Mouse (Mus musculus) CH12.LX (cell line): Measurements from ENCODE around the gene Wrnip1. TPM values are rescaled to one million over a fixed set of nuclear protein-coding genes. Genes with fewer than 3 reads are reported as not detected.
A peak's percentile ranks its signal among the peaks of the same experiment; 100 is the strongest.

Source experiments
- DNase-seq: peaks from one replicate; pipeline ENCODE4 v3.0.0-alpha.2; 2013; ENCODE audit errors: extremely low read depth
- H3K27ac ChIP-seq: 2 replicates; pipeline ENCODE4 v1.5.1; 2012; ENCODE audit warnings: low read depth, mild to moderate bottlenecking, control low read depth, moderate library complexity; ENCODE audit not compliant: insufficient read depth
- H3K27me3 ChIP-seq: replicated peaks from 2 replicates; pipeline ENCODE3; 2012; ENCODE audit warnings: inconsistent platforms
- H3K36me3 ChIP-seq, 2 experiments: replicated peaks in 1 of 2; 2 replicates each; pipeline versions ENCODE3 to v1.6.1; 2012; ENCODE audit warnings: inconsistent platforms in 1 of 2, low read length in 1 of 2, mild to moderate bottlenecking in 1 of 2, mixed read lengths in 1 of 2, moderate library complexity in 1 of 2; ENCODE audit not compliant: control insufficient read depth in 1 of 2, insufficient read depth in 1 of 2
- H3K4me1 ChIP-seq, 2 experiments: 2 replicates each; pipeline ENCODE4 v1.6.1; 2012; ENCODE audit warnings: inconsistent platforms in 1 of 2, moderate library complexity in 1 of 2; ENCODE audit not compliant: insufficient read depth in 2 of 2, control insufficient read depth in 1 of 2
- H3K4me2 ChIP-seq: 2 replicates; pipeline ENCODE4 v1.6.1; 2012; ENCODE audit warnings: low read depth, mild to moderate bottlenecking, control low read depth; ENCODE audit not compliant: poor library complexity, insufficient read depth, severe bottlenecking
- H3K4me3 ChIP-seq, 3 experiments: fragments of 150-350 bp in 1 of 3; sonication (generic) in 1 of 3; replicated peaks in 1 of 3; 2 replicates each; pipeline versions ENCODE3 to v1.5.1; 2011 to 2012; ENCODE audit warnings: low read depth in 2 of 3, low read length in 2 of 3, mild to moderate bottlenecking in 2 of 3, moderate library complexity in 2 of 3, control low read depth in 1 of 3, improper control_type of control experiment in 1 of 3, inconsistent platforms in 1 of 3, mixed read lengths in 1 of 3; ENCODE audit not compliant: poor library complexity in 1 of 3
- H3K79me2 ChIP-seq: replicated peaks from 2 replicates; pipeline ENCODE4 v1.6.1; 2012; ENCODE audit warnings: mild to moderate bottlenecking, moderate library complexity; ENCODE audit not compliant: control insufficient read depth, poor library complexity, insufficient read depth, severe bottlenecking; ENCODE audit errors: extremely low read depth
- H3K9ac ChIP-seq: 2 replicates; pipeline ENCODE4 v1.6.1; 2012; ENCODE audit warnings: low read depth, mild to moderate bottlenecking, control low read depth, moderate library complexity; ENCODE audit not compliant: insufficient read depth
- H3K9me3 ChIP-seq: replicated peaks from 2 replicates; pipeline ENCODE3; 2012; ENCODE audit warnings: low read length, inconsistent platforms, mixed read lengths
- CTCF ChIP-seq, 2 experiments: IDR thresholded peaks in 1 of 2; conservative IDR thresholded peaks in 1 of 2; 2 replicates each; pipeline ENCODE4 v1.5.1; 2011 to 2012; ENCODE audit warnings: low read depth in 2 of 2, low read length in 2 of 2, improper control_type of control experiment in 1 of 2, inconsistent platforms in 1 of 2, mild to moderate bottlenecking in 1 of 2, moderate library complexity in 1 of 2
- E2F4 ChIP-seq: IDR thresholded peaks from 2 replicates; pipeline ENCODE4 v1.6.1; 2011; ENCODE audit warnings: low read depth, low read length, improper control_type of control experiment; ENCODE audit not compliant: insufficient replicate concordance
- ELF1 ChIP-seq: IDR thresholded peaks from 2 replicates; pipeline ENCODE4 v1.6.1; 2014; ENCODE audit warnings: low read depth, mild to moderate bottlenecking, inconsistent platforms, low read length, improper control_type of control experiment
- EP300 ChIP-seq: IDR thresholded peaks from 2 replicates; pipeline ENCODE4 v1.6.1; 2011; ENCODE audit warnings: low read length, improper control_type of control experiment
- ETS1 ChIP-seq: conservative IDR thresholded peaks from 2 replicates; pipeline ENCODE4 v1.6.1; 2012; ENCODE audit warnings: low read depth, mild to moderate bottlenecking, inconsistent platforms, low read length, improper control_type of control experiment, moderate library complexity
- GABPA ChIP-seq: IDR thresholded peaks from 2 replicates; pipeline ENCODE4 v1.6.1; 2012; ENCODE audit warnings: low read depth, low read length, improper control_type of control experiment, inconsistent platforms; ENCODE audit not compliant: insufficient replicate concordance
- HCFC1 ChIP-seq: IDR thresholded peaks from 2 replicates; pipeline ENCODE4 v1.6.1; 2012; ENCODE audit warnings: low read depth, mild to moderate bottlenecking, inconsistent platforms, low read length, improper control_type of control experiment
- IRF4 ChIP-seq: IDR thresholded peaks from 2 replicates; pipeline ENCODE4 v1.6.1; 2014; ENCODE audit warnings: low read depth, mild to moderate bottlenecking, inconsistent platforms, low read length, improper control_type of control experiment
- JUN ChIP-seq: IDR thresholded peaks from 2 replicates; pipeline ENCODE4 v1.6.1; 2011; ENCODE audit warnings: low read depth, mild to moderate bottlenecking, low read length, improper control_type of control experiment, moderate library complexity; ENCODE audit not compliant: insufficient read depth
- MAFK ChIP-seq: IDR thresholded peaks from 2 replicates; pipeline ENCODE4 v1.6.1; 2011; ENCODE audit warnings: low read length, improper control_type of control experiment; ENCODE audit not compliant: insufficient replicate concordance
- MAX ChIP-seq: IDR thresholded peaks from 2 replicates; pipeline ENCODE4 v1.6.1; 2011; ENCODE audit warnings: low read length, improper control_type of control experiment
- MXI1 ChIP-seq: IDR thresholded peaks from 2 replicates; pipeline ENCODE4 v1.6.1; 2011; ENCODE audit warnings: mild to moderate bottlenecking, low read depth, low read length, improper control_type of control experiment
- NELFE ChIP-seq: IDR thresholded peaks from 2 replicates; pipeline ENCODE4 v1.6.1; 2011; ENCODE audit warnings: low read depth, low read length, improper control_type of control experiment
- NRF1 ChIP-seq: IDR thresholded peaks from 2 replicates; pipeline ENCODE4 v1.6.1; 2014; ENCODE audit warnings: low read depth, mild to moderate bottlenecking, inconsistent platforms, low read length, improper control_type of control experiment, moderate library complexity
- PAX5 ChIP-seq: IDR thresholded peaks from 2 replicates; pipeline ENCODE4 v1.6.1; 2012; ENCODE audit warnings: low read length, inconsistent platforms, mixed read lengths
- POLR2A ChIP-seq: IDR thresholded peaks from 2 replicates; pipeline ENCODE4 v1.6.1; 2011; ENCODE audit warnings: low read depth, mild to moderate bottlenecking, improper control_type of control experiment, low read length
- POLR2AphosphoS2 ChIP-seq: IDR thresholded peaks from 2 replicates; pipeline ENCODE4 v1.6.1; 2011; ENCODE audit warnings: low read depth, low read length, improper control_type of control experiment
- RAD21 ChIP-seq: IDR thresholded peaks from 2 replicates; pipeline ENCODE4 v1.6.1; 2011; ENCODE audit warnings: low read depth, mild to moderate bottlenecking, low read length, improper control_type of control experiment, moderate library complexity
- SIN3A ChIP-seq: IDR thresholded peaks from 2 replicates; pipeline ENCODE4 v1.6.1; 2012; ENCODE audit warnings: low read length, improper control_type of control experiment, inconsistent platforms
- SMC3 ChIP-seq: IDR thresholded peaks from 2 replicates; pipeline ENCODE4 v1.6.1; 2011; ENCODE audit warnings: low read depth, low read length, improper control_type of control experiment
- TBP ChIP-seq: conservative IDR thresholded peaks from 2 replicates; pipeline ENCODE4 v1.6.1; 2011; ENCODE audit warnings: low read depth, low read length, improper control_type of control experiment
- TCF12 ChIP-seq: IDR thresholded peaks from 2 replicates; pipeline ENCODE4 v1.6.1; 2014; ENCODE audit warnings: low read depth, mild to moderate bottlenecking, inconsistent platforms, low read length, improper control_type of control experiment
- USF1 ChIP-seq: IDR thresholded peaks from 2 replicates; pipeline ENCODE4 v1.6.1; 2014; ENCODE audit warnings: low read depth, mild to moderate bottlenecking, inconsistent platforms, low read length, improper control_type of control experiment
- ZC3H11A ChIP-seq: IDR thresholded peaks from 2 replicates; pipeline ENCODE4 v1.6.1; 2012; ENCODE audit warnings: low read depth, mild to moderate bottlenecking, inconsistent platforms, low read length, improper control_type of control experiment
- ZKSCAN1 ChIP-seq: IDR thresholded peaks from 2 replicates; pipeline ENCODE4 v1.6.1; 2012; ENCODE audit warnings: low read depth, inconsistent platforms, low read length, improper control_type of control experiment, borderline replicate concordance
- ZMIZ1 ChIP-seq: IDR thresholded peaks from 2 replicates; pipeline ENCODE4 v1.6.1; 2012; ENCODE audit warnings: low read depth, mild to moderate bottlenecking, inconsistent platforms, low read length, improper control_type of control experiment
- ZNF384 ChIP-seq: IDR thresholded peaks from 2 replicates; pipeline ENCODE4 v1.6.1; 2012; ENCODE audit warnings: low read depth, low read length, improper control_type of control experiment, inconsistent platforms
- dilution Hi-C: fragments of 300-500 bp; cut with MboI; formaldehyde crosslinking; loops from 2 replicates; pipeline ENCODE4 v1.14.3; 2020; ENCODE audit warnings: low sequenced_read_pairs; ENCODE audit not compliant: extremely low pct_unique_long_range_greater_than_20kb, extremely low pct_ligation_motif_present
- in situ Hi-C: fragments of 300-500 bp; cut with MboI; formaldehyde crosslinking; loops from 3 replicates; pipeline ENCODE4 v1.14.3; 2019; ENCODE audit warnings: low sequenced_read_pairs, low pct_ligation_motif_present, low pct_unique_long_range_greater_than_20kb, mixed read lengths
- polyA plus RNA-seq: library from polyadenylated mRNA; unstranded; fragments of >175 nt; gene quantifications from 2 replicates; pipeline ENCODE4 v1.2.1, GENCODE M21; 2012; ENCODE audit warnings: low read depth; ENCODE audit not compliant: insufficient read length
- total RNA-seq, 2 experiments: library from RNA; depleted of rRNA; stranded (reverse); fragments of 300-350 nt in 1 of 2; fragments of >200 nt in 1 of 2; gene quantifications; 2 replicates each; pipeline ENCODE4 v1.2.3; 2012 to 2014

The Wrnip1 gene
- total and polyA plus RNA-seq, 3 experiments, result 47.4 to 61.4 (median 60.5) TPM

GRCm38 (mm10) chr13:32827111-32827822 is 25.4 kb downstream of the Wrnip1 start:
- Histone ChIP-seq H3K79me2 (no peaks in the 10 kb centered on the region), H3K4me3 (no peak overlapping the region), H3K9ac (no peak overlapping the region), H3K27me3 (no peaks in the 10 kb centered on the region), H3K4me2 (no peak overlapping the region), H3K27ac (no peak overlapping the region), H3K9me3 (no peaks in the 10 kb centered on the region), H3K36me3 (peaks cover 4 to 11% of the 10 kb centered on the region in 2 experiments), H3K4me1 (peaks cover 11 to 85% of the 10 kb centered on the region in 2 experiments)
- dilution Hi-C loops, result no loop called here
- no peak for TF ChIP-seq ZMIZ1
- TF ChIP-seq HCFC1, result no peak
- 0 out of 2 replicates have a peak, but pooled peaks have one; percentile 11 for TF ChIP-seq IRF4
- peak; percentile 44 for TF ChIP-seq RAD21
- TF ChIP-seq CTCF (conservative IDR thresholded peaks at IDR 0.05 in 1 of 2, IDR thresholded peaks at IDR 0.05 in 1 of 2; ENCODE audit: low read depth in 2 of 2, low read length in 2 of 2), result peak in 1 of 2 experiments; percentile 53; a peak in 2 of 4 replicates
- no peak for TF ChIP-seq TBP
- in situ Hi-C loops, result no loop called here
- DNase-seq, result peak; percentile 20

GRCm38 (mm10) chr13:32827951-32828350 is 26.1 kb downstream of the Wrnip1 start:
- Histone ChIP-seq H3K4me3 (no peak overlapping the region), H3K4me2 (no peak overlapping the region), H3K36me3 (peaks cover 4 to 7% of the 10 kb centered on the region in 2 experiments), H3K4me1 (peaks cover 17 to 91% of the 10 kb centered on the region in 2 experiments), H3K27me3 (no peaks in the 10 kb centered on the region), H3K9ac (no peak overlapping the region), H3K9me3 (no peaks in the 10 kb centered on the region), H3K79me2 (no peaks in the 10 kb centered on the region), H3K27ac (no peak overlapping the region)
- dilution Hi-C loops, result no loop called here
- in situ Hi-C loops, result no loop called here
- DNase-seq, result peak; percentile 75
- TF ChIP-seq ZKSCAN1, result no peak
- no peak for TF ChIP-seq ZC3H11A
- TF ChIP-seq MAX, result no peak
- peak; percentile 42 for TF ChIP-seq SMC3
- peak; percentile 56 for TF ChIP-seq ZNF384
- no peak for TF ChIP-seq ZMIZ1
- 0 out of 2 replicates have a peak, but pooled peaks have one; percentile 20 for TF ChIP-seq TCF12
- TF ChIP-seq E2F4, result no peak
- no peak for TF ChIP-seq EP300
- TF ChIP-seq MXI1, result no peak
- TF ChIP-seq CTCF (conservative IDR thresholded peaks at IDR 0.05 in 1 of 2, IDR thresholded peaks at IDR 0.05 in 1 of 2; ENCODE audit: low read depth in 2 of 2, low read length in 2 of 2), result peak; percentile 77 to 88
- no peak for TF ChIP-seq JUN
- no peak for TF ChIP-seq MAFK
- TF ChIP-seq USF1, result no peak
- TF ChIP-seq ELF1, result no peak
- TF ChIP-seq GABPA, result no peak
- no peak for TF ChIP-seq POLR2AphosphoS2
- no peak for TF ChIP-seq TBP
- TF ChIP-seq PAX5, result no peak
- TF ChIP-seq NRF1, result no peak
- no peak for TF ChIP-seq POLR2A
- no peak for TF ChIP-seq ETS1
- no peak for TF ChIP-seq SIN3A
- peak; percentile 50 for TF ChIP-seq RAD21
- no peak for TF ChIP-seq IRF4
- no peak for TF ChIP-seq NELFE
